Mouse (Mus musculus): ENCODE data around the gene Trank1.

Trank1 gene

GRCm38 (mm10) chr9:111425113-111425512, 113.6 kb downstream of the Trank1 start:
- DNase-seq (ENCODE audit: low read depth, low spot score) = no peak

GRCm38 (mm10) chr9:111425952-111426351, 114.4 kb downstream of the Trank1 start:
- no peak for DNase-seq (ENCODE audit: low read depth, low spot score)

GRCm38 (mm10) chr9:111427891-111428555, 116.5 kb downstream of the Trank1 start:
- DNase-seq (ENCODE audit: low read depth, low spot score) = no peak

GRCm38 (mm10) chr9:111428698-111429362, 117.3 kb downstream of the Trank1 start:
- no peak for DNase-seq (ENCODE audit: low read depth, low spot score)

- no peak for DNase-seq (ENCODE audit: low read depth, low spot score)
Measured at GRCm38 (mm10) chr9:111429363-111429750, 117.8 kb downstream of the Trank1 start.

- no peak for DNase-seq (ENCODE audit: low read depth, low spot score)
Measured at GRCm38 (mm10) chr9:111435429-111435828, 123.9 kb downstream of the Trank1 start.

GRCm38 (mm10) chr9:111438904-111439835, 127.6 kb downstream of the Trank1 start, which contains the start of gene Dclk3:
Gene Dclk3 (plus strand): TSS chr9:111439081.
- no peak for DNase-seq (ENCODE audit: low read depth, low spot score)

GRCm38 (mm10) chr9:111439836-111440201, 128.3 kb downstream of the Trank1 start:
- no peak for DNase-seq (ENCODE audit: low read depth, low spot score)

GRCm38 (mm10) chr9:111440446-111440845, 128.9 kb downstream of the Trank1 start:
- no peak for DNase-seq (ENCODE audit: low read depth, low spot score)

GRCm38 (mm10) chr9:111441151-111441550, 129.6 kb downstream of the Trank1 start:
- no peak for DNase-seq (ENCODE audit: low read depth, low spot score)

All from WW6 (cell line).